Mouse (Mus musculus) intestine, embryonic 16.5 days (tissue): ENCODE measurements at regions not wholly inside any gene's neighbourhood (a gene's known extent, or its start where the extent isn't known, plus 50 kb on each side); places are given as distances from the start of the nearest gene placed in this dataset.

ENCODE experiments used
- ATAC-seq: fragments of 200-750 bp; cut with Nextera tagmentation; 2 replicates; pipeline ENCODE4 v1.8.0; 2017; ENCODE audit warnings: moderate TSS enrichment, moderate library complexity
- H3K27ac ChIP-seq: fragments of 300-500 bp; sonication (generic); 2 replicates; pipeline ENCODE4 v1.5.1; 2014; ENCODE audit warnings: mild to moderate bottlenecking, low read length
- H3K27me3 ChIP-seq: fragments of 300-500 bp; sonication (generic); replicated peaks from 2 replicates; pipeline ENCODE4 v1.6.1; 2014; ENCODE audit warnings: low read length, control low read depth, mixed read lengths; ENCODE audit not compliant: control insufficient read depth, insufficient read depth
- H3K36me3 ChIP-seq: fragments of 300-500 bp; sonication (generic); 2 replicates; pipeline ENCODE4 v1.6.1; 2014; ENCODE audit warnings: low read length, control low read depth; ENCODE audit not compliant: control insufficient read depth, insufficient read depth
- H3K4me1 ChIP-seq: fragments of 300-500 bp; sonication (generic); 2 replicates; pipeline ENCODE4 v1.6.1; 2014; ENCODE audit warnings: low read length, control low read depth, mixed read lengths; ENCODE audit not compliant: control insufficient read depth, insufficient read depth
- H3K4me2 ChIP-seq: fragments of 300-500 bp; sonication (generic); 2 replicates; pipeline ENCODE4 v1.6.1; 2014; ENCODE audit warnings: low read depth, low read length, control low read depth
- H3K4me3 ChIP-seq: fragments of 300-500 bp; sonication (generic); 2 replicates; pipeline ENCODE4 v1.5.1; 2014; ENCODE audit warnings: mild to moderate bottlenecking, low read length
- H3K9ac ChIP-seq: fragments of 300-500 bp; sonication (generic); 2 replicates; pipeline ENCODE4 v1.6.1; 2014; ENCODE audit warnings: low read depth, low read length
- H3K9me3 ChIP-seq: fragments of 300-500 bp; sonication (generic); 2 replicates; pipeline ENCODE4 v1.6.1; 2016; ENCODE audit warnings: low read length, control low read depth; ENCODE audit not compliant: control insufficient read depth
- WGBS: fragments of 180-500 bp; shearing (Covaris S2); extraction: QIAGEN DNeasy Blood & Tissue Kit; methylation state at CpG from one replicate; pipeline ENCODE4 v1.1.7; 2014; 5-methylcytosine and 5-hydroxymethylcytosine counted together

GRCm38 (mm10) chr8:92472817-92473216, 115.4 kb downstream of the Irx5 start:
- Histone ChIP-seq H3K9me3 (no peaks in the 10 kb centered on the region), H3K4me1 (no peaks in the 10 kb centered on the region), H3K4me2 (no peak overlapping the region), H3K27ac (no peak overlapping the region), H3K27me3 (no peaks in the 10 kb centered on the region), H3K4me3 (no peak overlapping the region), H3K36me3 (no peaks in the 10 kb centered on the region), H3K9ac (no peak overlapping the region)
- 66% methylated on average over 3 of the region's 3 CpGs for WGBS
- ATAC-seq: peak; percentile 92

DNA sequence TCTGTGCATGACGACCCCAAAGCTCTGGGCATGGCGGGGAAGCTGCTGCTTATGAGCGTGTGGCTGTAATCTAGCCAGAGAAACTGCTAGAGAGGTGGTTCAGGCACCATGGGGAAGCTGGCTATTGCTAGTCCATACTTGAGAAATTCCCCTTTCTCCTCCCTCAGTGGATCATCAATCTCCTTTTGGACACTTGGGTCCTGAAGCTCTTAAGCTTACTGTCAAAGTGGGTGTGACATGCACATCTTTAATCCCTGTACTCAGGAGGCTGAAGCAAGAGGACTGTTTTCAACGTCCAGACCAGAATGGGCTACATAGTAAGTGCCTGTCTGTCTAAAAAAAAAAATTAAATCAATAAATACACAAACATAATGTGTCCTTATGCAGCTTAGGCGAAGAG, 125.0 kb downstream of the Irx5 start:
- no peaks in the 10 kb centered on the region for H3K9me3 ChIP-seq
- no peaks in the 10 kb centered on the region for H3K27me3 ChIP-seq
- WGBS: 61% methylated on average over 5 of the region's 5 CpGs
- no peaks in the 10 kb centered on the region for H3K36me3 ChIP-seq
- no peak overlapping the region for H3K9ac ChIP-seq
- H3K4me1 ChIP-seq: no peaks in the 10 kb centered on the region
- H3K27ac ChIP-seq: no peak overlapping the region
- H3K4me2 ChIP-seq: no peak overlapping the region
- no peak for ATAC-seq
- H3K4me3 ChIP-seq: no peak overlapping the region

DNA sequence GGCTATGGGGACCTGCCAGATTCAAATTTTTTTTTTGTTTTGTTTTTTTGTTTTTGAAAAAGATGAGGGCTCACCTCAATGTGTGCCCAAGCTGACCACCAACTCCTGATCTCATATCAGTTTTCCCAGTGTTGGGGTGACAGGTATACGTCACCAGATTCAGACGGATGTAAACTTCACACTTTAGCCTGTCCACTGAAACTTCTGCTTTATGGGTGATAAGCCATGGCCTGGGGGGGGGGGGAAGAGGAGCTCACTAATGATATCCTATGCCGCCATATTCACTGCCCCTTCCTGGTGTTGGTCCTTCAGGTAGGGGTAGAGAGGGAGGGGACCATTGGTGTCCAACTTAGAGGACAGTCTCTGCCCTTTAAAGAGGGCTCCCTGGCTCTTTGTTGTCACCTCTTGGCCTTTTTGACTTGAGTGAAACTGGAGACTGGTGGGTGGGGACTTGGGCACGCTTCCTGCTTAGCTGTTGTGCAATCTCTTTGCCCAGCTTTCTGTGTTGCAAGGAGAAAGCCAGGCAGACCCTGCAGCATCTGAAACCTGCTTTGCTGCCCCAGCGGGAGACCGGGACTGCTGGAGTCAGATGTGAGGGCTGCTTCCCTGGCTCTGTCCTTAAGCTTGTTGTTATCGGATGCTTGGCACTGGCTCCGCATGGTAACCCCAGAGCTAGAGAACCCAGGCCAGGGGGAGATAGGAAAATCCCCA, 125.8 kb downstream of the Irx5 start:
- H3K36me3 ChIP-seq: no peaks in the 10 kb centered on the region
- H3K9ac ChIP-seq: no peak overlapping the region
- H3K9me3 ChIP-seq: no peaks in the 10 kb centered on the region
- 59% methylated on average over 8 of the region's 8 CpGs for WGBS
- no peaks in the 10 kb centered on the region for H3K4me1 ChIP-seq
- no peak overlapping the region for H3K4me2 ChIP-seq
- H3K27ac ChIP-seq: no peak overlapping the region
- ATAC-seq: no peak
- no peak overlapping the region for H3K4me3 ChIP-seq
- H3K27me3 ChIP-seq: no peaks in the 10 kb centered on the region

GRCm38 (mm10) chr8:92488526-92489159, 131.2 kb downstream of the Irx5 start:
- H3K4me1 ChIP-seq: no peaks in the 10 kb centered on the region
- ATAC-seq: no peak
- no peak overlapping the region for H3K9ac ChIP-seq
- WGBS: 87% methylated on average over 8 of the region's 8 CpGs
- H3K27me3 ChIP-seq: no peaks in the 10 kb centered on the region
- no peak overlapping the region for H3K4me3 ChIP-seq
- H3K9me3 ChIP-seq: no peaks in the 10 kb centered on the region
- H3K36me3 ChIP-seq: no peaks in the 10 kb centered on the region
- no peak overlapping the region for H3K27ac ChIP-seq
- no peak overlapping the region for H3K4me2 ChIP-seq

DNA sequence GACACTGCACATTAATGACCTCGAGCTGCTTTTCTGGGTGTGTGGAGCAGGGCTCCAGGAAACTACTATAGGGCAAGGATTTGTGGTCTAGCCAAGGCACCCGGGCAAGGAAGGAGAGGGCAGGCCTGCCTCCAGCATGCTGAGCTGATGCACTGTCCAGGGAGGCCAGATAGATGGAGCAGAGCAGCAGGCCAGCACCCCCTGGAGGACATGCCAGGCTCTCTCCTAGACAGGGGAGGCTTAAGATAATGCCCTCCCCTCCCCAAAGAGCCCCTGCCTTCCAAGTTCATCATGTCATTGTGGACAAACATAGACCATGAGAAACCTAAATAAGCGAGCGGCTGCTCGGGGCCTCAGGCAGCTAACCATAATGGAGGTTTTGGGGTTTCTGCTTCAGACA, 134.1 kb downstream of the Irx5 start:
- 77% methylated on average over 5 of the region's 5 CpGs for WGBS
- no peaks in the 10 kb centered on the region for H3K36me3 ChIP-seq
- H3K4me3 ChIP-seq: no peak overlapping the region
- no peak overlapping the region for H3K27ac ChIP-seq
- H3K4me1 ChIP-seq: no peaks in the 10 kb centered on the region
- H3K9ac ChIP-seq: no peak overlapping the region
- no peak overlapping the region for H3K4me2 ChIP-seq
- H3K27me3 ChIP-seq: no peaks in the 10 kb centered on the region
- no peaks in the 10 kb centered on the region for H3K9me3 ChIP-seq
- no peak for ATAC-seq

GRCm38 (mm10) chr8:92493403-92493802, 136.0 kb downstream of the Irx5 start:
- no peaks in the 10 kb centered on the region for H3K36me3 ChIP-seq
- 44% methylated on average over 4 of the region's 4 CpGs for WGBS
- H3K27me3 ChIP-seq: no peaks in the 10 kb centered on the region
- H3K9me3 ChIP-seq: no peaks in the 10 kb centered on the region
- H3K4me3 ChIP-seq: no peak overlapping the region
- H3K9ac ChIP-seq: no peak overlapping the region
- H3K4me1 ChIP-seq: no peaks in the 10 kb centered on the region
- no peak overlapping the region for H3K4me2 ChIP-seq
- no peak for ATAC-seq
- no peak overlapping the region for H3K27ac ChIP-seq

- H3K27ac ChIP-seq: no peak overlapping the region
- H3K27me3 ChIP-seq: no peaks in the 10 kb centered on the region
- ATAC-seq: no peak
- no peak overlapping the region for H3K9ac ChIP-seq
- H3K4me2 ChIP-seq: no peak overlapping the region
- H3K4me3 ChIP-seq: no peak overlapping the region
- WGBS: 47% methylated on average over 7 of the region's 7 CpGs
- no peaks in the 10 kb centered on the region for H3K9me3 ChIP-seq
- H3K36me3 ChIP-seq: no peaks in the 10 kb centered on the region
- H3K4me1 ChIP-seq: peaks cover 5% of the 10 kb centered on the region; the same call in 1 of the 2 replicates
Observed at GRCm38 (mm10) chr8:92505552-92506281, 148.3 kb downstream of the Irx5 start.

GRCm38 (mm10) chr8:92506436-92506835, 149.0 kb downstream of the Irx5 start:
- Histone ChIP-seq H3K4me2 (no peak overlapping the region), H3K9me3 (no peaks in the 10 kb centered on the region), H3K36me3 (no peaks in the 10 kb centered on the region), H3K4me3 (no peak overlapping the region), H3K27ac (no peak overlapping the region), H3K9ac (no peak overlapping the region), H3K4me1 (peaks cover 2% of the 10 kb centered on the region; the same call in 1 of the 2 replicates), H3K27me3 (no peaks in the 10 kb centered on the region)
- no peak for ATAC-seq
- 74% methylated on average over 5 of the region's 5 CpGs for WGBS

DNA sequence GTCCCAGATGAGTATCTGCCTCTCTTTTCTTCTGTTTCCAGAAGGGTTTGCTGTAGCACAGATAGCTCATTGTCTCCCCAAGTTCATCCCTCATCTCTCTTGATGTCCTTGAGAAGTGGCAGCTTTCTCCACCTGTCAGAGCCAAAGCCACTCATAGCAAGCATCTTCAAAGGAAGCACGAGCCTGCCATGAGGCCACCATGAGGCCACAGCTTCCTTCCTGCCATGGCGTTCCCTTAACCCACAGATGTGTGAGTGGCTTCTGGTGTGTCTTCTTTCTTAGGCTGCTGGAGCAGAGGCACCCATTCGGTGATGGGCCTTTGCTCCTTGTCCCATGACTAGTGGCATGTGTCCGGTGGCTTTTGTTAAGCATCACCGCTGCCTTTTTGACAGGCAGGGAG, 149.5 kb downstream of the Irx5 start:
- no peaks in the 10 kb centered on the region for H3K27me3 ChIP-seq
- no peak overlapping the region for H3K27ac ChIP-seq
- H3K4me1 ChIP-seq: peaks cover 2% of the 10 kb centered on the region; the same call in 1 of the 2 replicates
- WGBS: 77% methylated on average over 5 of the region's 5 CpGs
- H3K36me3 ChIP-seq: no peaks in the 10 kb centered on the region
- ATAC-seq: no peak
- no peaks in the 10 kb centered on the region for H3K9me3 ChIP-seq
- H3K4me3 ChIP-seq: no peak overlapping the region
- no peak overlapping the region for H3K9ac ChIP-seq
- H3K4me2 ChIP-seq: no peak overlapping the region
